Mouse (Mus musculus) urinary bladder, postnatal 36 days (tissue): ENCODE measurements around the gene Dnajc16.

ENCODE experiments used
- DNase-seq, 2 experiments: peaks; one replicate each; pipeline ENCODE4 v3.0.0; 2022; ENCODE audit warnings: low spot score in 2 of 2, mixed read lengths in 1 of 2

The Dnajc16 gene

DNA sequence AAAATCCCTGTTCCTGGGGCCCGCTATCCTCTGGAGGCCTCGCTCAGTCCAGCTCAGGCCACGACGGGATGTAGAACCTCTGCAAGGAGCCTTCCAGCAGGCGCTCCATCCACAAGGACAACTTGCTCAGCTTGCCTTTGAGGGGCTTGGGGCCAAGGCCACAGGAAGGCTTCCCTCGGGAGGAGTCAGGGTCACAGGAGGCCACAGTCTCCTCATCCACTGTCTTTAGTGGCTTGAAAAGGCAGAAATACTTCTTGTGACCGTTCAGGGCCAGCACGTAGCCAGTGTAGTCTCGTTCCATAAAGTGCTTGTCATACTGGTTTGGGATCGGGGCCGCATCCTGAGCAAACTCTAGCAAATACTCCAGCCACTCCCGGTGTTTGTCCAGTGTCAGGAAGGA, 27.3 kb downstream of the Dnajc16 start:
- no peak for DNase-seq

DNA sequence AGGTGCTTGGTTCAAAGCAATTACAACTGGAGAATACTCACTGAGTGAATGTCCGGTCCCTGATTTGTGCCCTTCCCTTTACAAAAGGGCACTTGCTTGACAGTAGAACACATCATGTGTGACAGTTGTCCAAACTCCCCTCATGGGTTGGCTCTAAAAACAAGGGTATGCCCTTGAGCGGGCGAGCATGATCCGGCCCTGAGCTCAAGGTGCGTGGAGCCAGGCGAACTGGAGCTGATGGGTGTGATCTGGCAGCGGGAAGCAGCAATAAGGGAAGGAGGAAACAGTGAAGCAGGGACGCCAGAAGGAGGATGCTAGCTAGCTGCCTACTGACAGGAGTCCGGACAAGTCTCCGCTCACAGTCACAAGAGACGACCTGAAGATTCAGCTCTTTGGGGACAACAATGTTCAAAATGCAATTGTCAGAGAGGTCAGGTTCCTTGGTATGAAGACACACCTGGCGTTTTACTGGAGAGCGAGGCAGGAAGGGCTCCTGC, 28.6 kb downstream of the Dnajc16 start:
- no peak for DNase-seq

DNA sequence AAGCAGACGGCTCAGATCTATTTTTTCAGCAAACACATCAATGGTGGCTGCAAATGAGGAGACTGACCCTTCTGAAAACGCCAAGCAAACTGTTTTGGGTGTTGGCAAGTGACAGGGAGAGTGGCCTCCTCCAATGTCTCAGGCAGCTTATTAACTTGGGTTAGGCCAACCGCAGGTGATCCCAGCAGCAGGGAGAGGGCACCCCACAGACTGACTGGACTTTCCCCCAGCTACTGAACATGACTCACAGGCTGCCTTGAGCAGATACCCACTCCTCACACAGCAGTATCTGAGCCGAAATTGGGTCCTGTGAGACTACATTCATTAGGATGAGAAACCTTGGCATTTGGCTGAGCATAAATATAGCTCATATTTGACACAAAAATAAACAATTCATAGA, 29.8 kb downstream of the Dnajc16 start:
- no peak for DNase-seq

DNA sequence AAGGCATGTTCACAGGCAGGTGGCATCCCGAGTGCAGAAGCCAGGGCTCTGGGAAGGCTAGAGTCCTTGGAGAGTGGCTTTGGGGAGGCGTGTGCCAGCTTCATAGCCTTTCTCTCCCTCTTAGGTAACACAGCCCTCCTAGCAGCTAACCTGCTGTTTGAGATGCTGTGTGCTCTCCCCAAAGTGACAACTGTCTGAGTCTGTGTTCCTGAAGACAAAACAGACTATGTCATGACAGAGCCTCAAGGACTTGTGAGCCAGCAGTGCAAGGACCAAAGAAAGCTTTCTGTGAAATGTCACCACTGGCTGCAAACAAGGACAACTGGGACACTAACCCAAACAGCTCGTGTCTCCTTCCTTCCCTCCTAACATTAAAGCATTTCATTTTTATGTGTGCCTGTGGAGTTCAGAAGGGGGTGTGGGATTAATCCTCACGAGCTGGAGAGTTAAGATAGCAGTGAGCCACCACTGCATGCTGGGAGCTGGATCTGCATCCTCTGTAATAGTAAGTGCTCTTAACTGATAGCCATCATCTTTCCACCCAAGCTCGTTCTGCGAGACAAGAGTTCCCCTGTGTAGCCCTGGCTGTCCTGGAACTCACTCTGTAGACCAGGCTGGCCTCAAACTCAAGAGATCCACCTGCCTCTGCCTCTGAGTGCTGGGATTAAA, 31.7 kb downstream of the Dnajc16 start:
- no peak for DNase-seq

DNA sequence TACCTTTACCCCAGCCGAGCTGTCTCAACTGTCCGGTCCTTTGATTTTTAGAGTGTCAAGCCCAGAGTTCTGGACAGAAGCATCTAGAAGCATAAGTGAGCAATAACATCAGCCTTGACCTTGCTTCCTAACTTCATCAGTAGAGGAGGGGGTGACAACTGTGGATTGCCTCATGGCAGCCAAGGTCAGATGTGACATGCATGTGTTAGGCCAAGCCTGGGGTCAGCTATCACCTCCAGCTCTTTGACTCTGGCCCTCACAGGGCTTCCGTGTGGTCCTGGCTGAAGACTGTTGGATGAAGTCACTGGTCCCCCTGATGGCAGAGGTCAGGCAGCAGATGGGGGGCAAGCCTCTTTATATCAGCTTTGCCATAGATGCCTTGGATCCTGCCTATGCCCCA, 33.6 kb downstream of the Dnajc16 start:
- no peak for DNase-seq

DNA sequence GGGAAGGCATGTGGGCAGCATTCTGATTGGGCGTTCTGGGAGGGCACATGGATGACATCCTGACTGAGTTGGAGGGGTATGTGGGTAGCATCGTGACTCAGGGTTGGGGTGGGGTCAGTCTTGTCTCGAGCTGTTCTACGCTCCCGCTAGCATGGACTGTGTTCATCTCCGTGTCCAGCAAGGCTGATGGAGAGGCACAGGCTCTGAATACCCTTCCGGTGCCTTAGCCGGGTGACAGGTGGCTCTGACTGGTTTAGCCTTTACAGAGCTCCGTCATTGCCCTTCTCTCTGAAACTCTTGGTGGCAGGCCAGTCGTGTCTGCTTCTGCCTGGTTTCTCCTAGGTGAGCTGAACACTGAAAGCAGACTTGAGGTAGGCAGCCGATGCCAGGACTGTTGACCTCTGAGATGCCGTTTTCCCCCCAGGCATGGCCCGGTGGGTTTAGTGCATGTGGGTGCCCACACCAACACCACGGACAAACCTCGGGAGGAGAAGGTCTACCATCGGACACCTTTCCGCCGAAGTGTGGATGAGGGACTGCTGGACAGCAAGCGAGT, 35.3 kb downstream of the Dnajc16 start:
- no peak for DNase-seq

DNA sequence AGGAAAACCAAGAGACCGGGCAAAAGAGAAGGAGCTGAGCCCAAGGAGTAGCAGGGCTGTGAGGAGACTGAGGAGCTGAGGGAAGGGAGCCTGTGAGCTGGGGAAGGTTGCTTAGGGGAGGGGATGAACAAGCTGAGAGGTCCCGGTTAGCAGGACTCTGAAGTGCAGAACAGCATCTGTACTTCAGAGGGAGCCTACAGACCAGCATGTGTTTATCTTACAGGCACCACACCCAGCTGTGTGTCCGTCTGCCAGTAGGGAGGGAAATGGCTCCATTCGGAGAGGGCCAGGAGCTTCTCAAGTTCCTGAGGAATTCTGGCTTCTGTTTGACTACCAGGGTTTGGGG, 38.7 kb downstream of the Dnajc16 start:
- DNase-seq, result no peak

DNA sequence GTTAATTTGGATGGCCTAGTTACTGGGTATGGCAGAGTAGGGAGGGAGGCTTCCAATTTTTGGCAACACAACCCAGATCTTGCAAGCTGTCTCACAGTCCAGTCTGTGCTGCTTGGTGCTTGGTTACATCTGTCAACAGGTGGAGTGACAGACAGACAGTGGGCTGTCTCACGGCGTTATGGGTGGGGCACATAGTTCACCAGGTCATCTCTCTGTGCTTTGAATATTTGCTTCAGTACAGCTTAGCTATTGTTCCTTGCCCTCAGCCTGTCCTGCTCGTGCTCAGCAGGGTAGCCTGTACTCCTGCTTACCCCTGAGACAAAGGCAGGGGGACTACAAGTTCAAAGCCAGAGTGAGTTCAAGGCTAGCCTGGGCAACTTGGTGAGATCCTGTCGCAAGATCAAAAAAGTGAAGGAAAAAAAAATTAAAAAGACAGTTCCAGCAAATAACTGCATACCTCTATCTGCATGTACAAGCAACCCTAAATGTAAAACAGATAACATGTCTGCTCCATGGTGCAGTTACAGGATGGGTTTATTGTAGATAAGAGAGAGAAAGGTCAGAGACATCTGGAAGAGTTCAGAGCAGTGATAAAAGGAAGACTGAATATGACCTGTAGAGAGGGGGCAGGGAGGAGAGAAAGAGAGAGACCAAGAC, 39.2 kb downstream of the Dnajc16 start:
- no peak for DNase-seq

DNA sequence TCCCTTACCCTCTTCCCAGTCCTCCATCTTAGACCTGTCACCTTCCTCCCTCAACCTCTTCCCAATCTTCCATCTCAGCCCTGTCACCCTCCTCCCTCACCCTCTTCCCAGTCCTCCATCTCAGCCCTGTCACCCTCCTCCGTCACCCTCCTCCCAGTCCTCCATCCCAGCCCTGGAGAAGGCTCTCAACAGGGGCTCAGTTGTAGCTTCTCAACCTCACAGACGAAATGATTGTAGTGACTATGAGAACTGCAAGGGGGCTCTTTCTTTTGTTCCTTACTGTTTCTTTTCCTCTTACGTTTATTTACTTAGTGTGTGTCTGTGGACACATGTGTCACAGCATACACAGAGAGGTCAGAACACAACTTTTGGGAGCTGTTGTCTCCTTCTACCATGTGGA, 39.9 kb downstream of the Dnajc16 start:
- DNase-seq, result no peak

DNA sequence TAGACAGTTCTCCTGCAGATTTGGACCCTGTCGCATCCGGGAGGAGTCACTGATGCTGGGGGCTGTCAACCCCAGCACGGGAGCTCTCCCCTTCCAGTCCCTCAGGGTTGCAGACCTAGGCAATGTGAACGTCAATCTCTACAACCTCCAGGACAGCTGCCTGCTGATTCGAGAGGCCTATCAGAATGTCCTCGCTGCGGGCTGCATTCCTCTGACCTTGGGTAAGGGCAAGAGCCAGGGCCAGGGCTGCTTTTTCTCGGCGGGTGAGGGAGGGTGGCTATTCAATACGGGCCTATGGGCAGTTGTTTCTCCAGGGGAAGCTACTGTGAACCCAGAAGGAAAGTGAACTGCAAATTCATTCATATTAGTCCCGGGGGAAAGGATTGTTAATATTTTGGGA, 41.2 kb downstream of the Dnajc16 start:
- no peak for DNase-seq

DNA sequence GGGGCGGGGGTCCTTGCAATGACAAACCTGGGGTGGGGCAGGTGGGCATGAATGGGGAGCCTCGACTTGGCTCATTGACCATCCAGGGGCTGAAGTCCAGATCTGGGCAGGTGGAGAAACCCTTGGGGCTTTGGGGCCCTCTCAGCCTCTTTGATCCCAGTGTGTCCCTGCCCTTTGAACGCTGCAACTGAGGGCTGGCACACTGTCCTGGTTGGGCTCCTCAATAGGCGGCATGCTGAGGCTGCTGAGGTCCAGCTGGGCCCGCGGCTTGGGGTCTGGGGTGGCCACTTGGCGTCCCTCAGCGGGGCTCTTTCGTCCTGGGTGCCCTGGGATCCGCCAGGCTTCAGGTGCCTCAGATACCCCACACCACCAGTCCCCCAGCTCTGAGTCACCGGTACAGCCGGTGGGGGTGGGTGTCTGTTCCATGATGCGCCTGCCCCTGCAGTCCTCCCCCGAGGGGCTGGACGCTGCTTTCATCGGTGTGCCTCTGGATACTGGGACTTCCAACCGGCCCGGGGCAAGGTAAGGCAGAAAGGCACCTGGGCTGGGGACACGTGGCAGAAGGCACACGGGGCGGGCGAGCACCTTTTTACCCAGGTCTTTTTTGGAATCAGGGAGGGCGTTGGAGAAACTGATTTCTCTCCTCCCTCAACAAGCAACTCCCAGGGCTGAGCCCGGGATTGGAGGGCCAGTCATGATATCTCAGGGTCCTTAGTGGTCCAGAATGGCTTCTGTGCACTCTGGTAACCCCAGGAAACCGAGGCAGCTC, 44.0 kb downstream of the Dnajc16 start, which contains the start of gene Agmat:
Gene Agmat (plus strand): TSS at position 95 of the 769 bp plus-strand sequence.
- no peak for DNase-seq

DNA sequence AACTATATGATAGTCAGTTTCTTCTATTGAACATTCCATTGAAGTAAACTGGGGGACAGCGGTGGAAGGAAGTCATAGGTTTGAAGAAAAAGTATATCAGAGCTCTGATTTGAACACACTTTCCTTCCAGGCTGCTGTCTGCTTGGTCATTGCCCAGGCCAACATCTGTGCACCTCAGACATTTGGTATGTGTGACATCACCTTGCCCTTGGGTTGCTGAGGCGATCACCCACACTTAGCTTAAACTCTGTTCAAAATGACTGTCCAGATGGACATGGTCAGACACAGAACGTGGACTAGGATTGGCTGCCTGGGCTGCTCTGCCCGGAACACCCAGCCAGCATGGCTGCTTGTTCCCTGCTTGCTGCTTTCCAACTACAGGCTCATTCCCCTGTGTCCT, 48.4 kb downstream of the Dnajc16 start:
- DNase-seq, result no peak

DNA sequence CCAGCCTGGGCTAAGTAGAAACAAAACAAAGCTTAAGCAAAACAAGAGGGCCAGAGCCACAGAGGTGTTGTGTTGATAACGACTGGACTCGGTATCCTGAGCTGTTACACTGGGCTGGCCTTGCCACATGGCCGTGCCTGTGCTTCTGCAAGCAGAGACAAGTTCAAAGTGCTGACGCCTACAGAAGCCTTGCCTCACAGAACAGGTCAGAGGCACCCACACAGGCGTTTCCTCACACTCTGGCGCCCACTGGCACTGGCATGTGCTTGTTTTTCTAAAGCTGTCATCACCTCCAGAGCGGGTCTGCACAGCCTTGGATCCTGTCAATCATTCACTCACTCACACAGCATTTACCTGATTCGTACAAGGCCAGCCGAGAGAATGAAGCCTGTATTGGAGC, 48.9 kb downstream of the Dnajc16 start:
- peak; percentile 61 to 75 for DNase-seq

DNA sequence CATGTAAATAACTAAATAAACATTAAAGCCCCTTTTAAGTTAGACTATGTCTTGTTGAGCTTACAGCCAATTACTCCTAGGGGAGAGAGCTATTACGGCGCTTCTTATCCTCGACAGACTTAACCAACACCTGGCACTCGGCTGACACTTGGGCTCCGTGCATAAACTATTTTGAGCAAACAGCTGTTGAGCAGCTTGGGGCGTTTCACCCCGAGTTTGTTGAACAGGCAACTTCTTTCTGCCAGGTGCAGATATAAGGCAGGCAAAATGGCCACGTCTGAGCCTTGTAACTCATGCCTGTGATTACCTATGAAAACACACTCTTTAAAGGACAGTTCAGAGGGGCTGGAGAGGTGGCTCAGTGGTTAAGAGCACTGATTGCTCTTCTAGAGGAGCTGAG, 52.7 kb downstream of the Dnajc16 start:
- DNase-seq, result no peak

DNA sequence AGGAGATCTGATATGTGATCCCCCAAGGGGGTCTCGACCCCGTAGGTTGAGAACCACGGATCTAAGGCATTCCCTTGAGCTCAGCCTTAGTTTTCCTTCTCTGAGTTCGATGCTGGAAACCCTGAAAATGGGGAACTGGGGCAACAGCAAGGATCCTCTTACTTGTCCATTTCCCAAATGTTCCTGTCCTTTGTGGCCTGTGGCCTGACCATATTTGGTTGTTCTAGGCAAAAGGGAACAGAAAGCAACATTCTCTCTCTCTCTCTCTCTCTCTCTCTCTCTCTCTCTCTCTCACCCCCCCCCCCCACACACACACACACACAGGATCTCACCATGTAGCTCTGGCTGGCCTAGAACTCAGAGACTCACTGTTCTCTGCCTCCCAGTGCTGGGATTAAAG, 53.9 kb downstream of the Dnajc16 start:
- DNase-seq, result no peak

DNA sequence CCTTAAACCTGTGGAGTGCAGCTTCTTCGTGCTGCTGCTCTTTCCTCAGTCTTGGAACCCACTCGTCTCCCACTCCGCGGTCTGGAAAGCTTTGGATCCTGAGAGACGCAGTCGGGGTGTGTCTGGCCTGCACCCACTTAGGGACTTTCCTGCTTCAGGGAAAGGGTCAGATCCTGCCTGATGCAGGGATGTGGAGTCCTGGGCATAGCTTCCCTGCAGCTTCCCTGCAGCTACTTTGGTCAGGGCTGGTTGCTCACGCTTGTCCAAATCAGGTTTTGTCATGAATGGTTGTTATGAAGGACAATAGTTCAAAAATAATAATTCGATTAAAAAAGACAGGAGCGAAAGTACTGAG, 55.5 kb downstream of the Dnajc16 start:
- no peak for DNase-seq

DNA sequence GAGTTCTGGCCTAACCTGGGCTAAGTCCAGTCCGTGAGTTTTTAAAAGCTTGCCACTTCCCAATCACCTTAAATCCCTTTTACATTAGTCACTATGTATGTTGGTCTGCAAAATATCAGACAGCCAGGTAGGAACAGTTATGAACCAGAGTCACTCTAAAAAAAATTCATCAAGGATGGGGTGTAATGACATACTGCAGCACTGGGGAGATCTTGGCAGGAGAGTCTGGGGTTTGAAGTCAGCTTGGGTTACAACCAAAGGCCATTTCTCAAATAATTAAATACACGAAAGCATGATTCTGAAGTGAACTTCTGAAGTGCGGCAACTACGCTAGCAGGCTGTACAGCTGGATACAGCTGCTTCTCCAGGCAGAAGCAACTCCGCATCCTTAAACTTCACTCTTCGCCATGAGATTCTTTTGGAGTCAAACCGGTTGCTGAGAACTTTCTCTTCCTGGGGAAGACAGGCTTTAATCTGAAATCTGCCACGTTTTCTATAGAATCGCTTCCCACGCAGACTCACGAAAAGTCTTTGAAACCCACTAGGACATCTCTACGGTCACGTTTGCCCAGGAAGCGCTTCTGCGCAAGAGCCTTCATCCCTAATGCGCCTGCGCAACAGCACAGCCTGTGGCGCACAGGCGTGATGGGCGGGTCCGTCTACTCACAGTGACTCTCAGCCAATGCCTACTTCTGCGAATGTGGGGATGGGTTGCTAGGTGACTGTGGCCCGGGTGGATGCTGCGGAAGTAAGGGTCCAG, 56.1 kb downstream of the Dnajc16 start:
- DNase-seq, result peak; percentile 80 to 88

DNA sequence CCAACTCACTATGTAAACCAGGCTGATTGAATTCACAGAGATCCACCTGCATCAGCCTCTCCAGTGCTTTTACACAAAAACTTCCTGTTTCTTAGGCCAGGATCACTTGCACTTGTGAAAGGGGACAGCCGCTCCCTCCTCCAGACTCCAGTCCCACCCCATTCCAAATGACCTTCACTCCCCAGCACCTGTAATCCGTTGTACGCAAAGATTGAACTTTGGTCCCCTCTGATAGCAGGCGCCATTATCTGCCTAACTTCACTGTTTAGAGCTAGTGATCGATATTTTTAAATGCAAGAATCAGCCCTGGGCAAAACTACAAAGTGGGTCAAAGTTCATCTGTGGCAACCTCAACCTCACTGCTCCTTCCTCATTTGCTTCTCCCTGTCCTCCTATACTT, 59.0 kb downstream of the Dnajc16 start:
- no peak for DNase-seq

DNA sequence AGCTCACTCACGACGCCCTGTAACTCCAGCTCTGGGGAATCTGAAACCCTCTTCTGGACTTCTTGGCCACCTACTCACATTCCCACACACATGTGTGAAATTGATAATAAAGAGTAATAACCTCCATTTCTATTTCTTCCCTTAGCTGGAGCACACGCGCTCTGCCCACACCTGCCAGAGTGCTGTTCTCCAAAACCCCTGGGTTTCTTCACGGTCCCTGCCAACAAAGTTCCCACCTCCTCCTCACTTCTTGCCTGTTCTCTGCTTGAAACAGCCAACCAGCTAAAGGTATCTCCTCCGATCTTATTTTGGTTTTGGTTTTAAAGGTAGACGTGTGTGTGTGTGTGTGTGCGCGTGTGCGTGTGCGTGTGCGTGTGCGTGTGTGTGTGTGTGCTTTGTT, 60.3 kb downstream of the Dnajc16 start:
- no peak for DNase-seq

DNA sequence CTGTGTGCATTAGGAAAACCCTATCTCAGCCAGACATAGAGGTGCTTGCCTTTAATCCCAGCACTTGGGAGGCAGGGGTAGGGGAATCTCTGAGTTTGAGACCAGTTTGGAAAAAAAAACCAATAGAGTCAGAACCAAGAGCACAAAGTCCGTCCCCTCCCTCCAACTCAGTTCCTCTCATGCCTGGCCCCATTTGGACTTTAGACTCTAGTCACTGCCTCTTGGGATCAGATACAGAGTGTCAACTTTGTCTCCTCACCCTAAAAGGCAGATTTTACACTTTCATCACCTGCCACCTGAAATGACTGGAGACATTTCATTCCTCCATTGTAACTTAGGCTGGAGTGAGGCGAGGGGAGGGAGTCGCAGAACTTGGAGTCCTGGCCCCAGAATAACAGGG, 61.5 kb downstream of the Dnajc16 start:
- no peak for DNase-seq

DNA sequence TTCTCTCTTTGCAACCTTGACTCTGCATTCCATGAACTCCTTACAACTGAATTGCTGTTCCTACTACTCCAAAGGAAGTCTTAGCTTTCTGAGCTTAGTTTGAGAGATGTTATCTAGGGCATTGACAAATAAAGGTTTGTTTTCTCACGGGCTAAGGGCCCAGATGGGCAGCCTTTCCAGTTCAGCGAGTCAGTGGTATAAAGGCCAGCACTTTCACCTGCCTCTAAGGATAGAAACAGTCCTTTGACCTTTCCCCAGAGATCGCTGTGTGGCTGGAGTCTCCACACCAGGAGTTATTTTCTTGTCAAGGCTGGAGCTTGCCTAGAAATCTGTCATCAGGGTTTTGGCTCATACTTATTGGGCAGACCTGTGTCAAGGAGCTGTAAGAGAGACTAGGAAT, 65.0 kb downstream of the Dnajc16 start:
- DNase-seq, result peak in 1 of 2 experiments; percentile 50

DNA sequence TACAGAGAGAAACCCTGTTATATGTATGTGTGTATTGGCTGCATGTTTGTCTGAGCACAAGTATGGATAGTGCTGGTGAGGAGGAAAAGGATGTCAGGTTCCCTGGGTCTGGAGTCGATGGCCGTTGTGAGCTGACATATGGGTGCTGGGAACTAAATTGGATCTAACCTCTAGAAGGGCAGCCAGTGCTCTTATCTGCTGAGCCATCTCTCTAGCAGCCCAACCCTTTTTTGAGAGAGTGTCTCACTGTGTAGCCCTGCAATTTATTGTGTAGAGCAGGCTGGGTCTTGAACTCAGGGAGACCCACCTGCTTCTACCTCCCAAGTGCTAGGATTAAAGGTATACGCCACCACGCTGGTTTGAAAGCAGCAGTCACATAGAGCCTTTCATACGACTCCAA, 65.5 kb downstream of the Dnajc16 start:
- no peak for DNase-seq
